Mouse (Mus musculus) heart, embryonic 14.5 days (tissue): ENCODE measurements around the gene Numb. TPM values are rescaled to one million over a fixed set of nuclear protein-coding genes. Genes with fewer than 3 reads are reported as not detected.
"Not testable (repeated sequence)": the region's sequence is repeated elsewhere in the genome, so short reads cannot be mapped to it uniquely, and the experiment has no call there.

Experiments
- ATAC-seq: fragments of 200-750 bp; cut with Nextera tagmentation; 2 replicates; pipeline ENCODE4 v1.8.0; 2017; ENCODE audit warnings: low read depth, moderate TSS enrichment; ENCODE audit not compliant: insufficient number of reproducible peaks, insufficient read depth, low FRiP score
- H3K27ac ChIP-seq, 2 experiments: fragments of 200-500 bp in 1 of 2; fragments of 300-500 bp in 1 of 2; sonication (generic) in 1 of 2; replicated peaks in 1 of 2; 2 replicates each; pipeline ENCODE4 v1.5.1; 2012 to 2014; ENCODE audit warnings: low read depth in 2 of 2, low read length in 2 of 2, control low read depth in 1 of 2, mild to moderate bottlenecking in 1 of 2, mixed read lengths in 1 of 2; ENCODE audit not compliant: control insufficient read depth in 1 of 2, insufficient read depth in 1 of 2
- H3K27me3 ChIP-seq: fragments of 300-500 bp; sonication (generic); 2 replicates; pipeline ENCODE4 v1.6.1; 2014; ENCODE audit warnings: mild to moderate bottlenecking, low read length, control low read depth; ENCODE audit not compliant: control insufficient read depth, insufficient read depth
- H3K36me3 ChIP-seq: fragments of 300-500 bp; sonication (generic); 2 replicates; pipeline ENCODE4 v1.6.1; 2014; ENCODE audit warnings: mild to moderate bottlenecking, control low read depth, low read length, mixed read lengths; ENCODE audit not compliant: control insufficient read depth, insufficient read depth
- H3K4me1 ChIP-seq, 2 experiments: fragments of 200-500 bp in 1 of 2; fragments of 300-500 bp in 1 of 2; sonication (generic) in 1 of 2; 2 replicates each; pipeline ENCODE4 v1.6.1; 2012 to 2014; ENCODE audit warnings: low read length in 2 of 2, control low read depth in 1 of 2, mixed read lengths in 1 of 2; ENCODE audit not compliant: control insufficient read depth in 2 of 2, insufficient read depth in 2 of 2
- H3K4me2 ChIP-seq: fragments of 300-500 bp; sonication (generic); 2 replicates; pipeline ENCODE4 v1.6.1; 2014; ENCODE audit warnings: mild to moderate bottlenecking, low read length
- H3K4me3 ChIP-seq, 2 experiments: fragments of 200-500 bp in 1 of 2; fragments of 300-500 bp in 1 of 2; sonication (generic) in 1 of 2; 2 replicates each; pipeline ENCODE4 v1.5.1; 2012 to 2014; ENCODE audit warnings: low read length in 2 of 2, mild to moderate bottlenecking in 2 of 2, control low read depth in 1 of 2, low read depth in 1 of 2, moderate library complexity in 1 of 2; ENCODE audit not compliant: control insufficient read depth in 1 of 2, insufficient read depth in 1 of 2
- H3K9ac ChIP-seq: fragments of 300-500 bp; sonication (generic); 2 replicates; pipeline ENCODE4 v1.6.1; 2014; ENCODE audit warnings: mild to moderate bottlenecking, low read length
- H3K9me3 ChIP-seq: fragments of 300-500 bp; sonication (generic); 2 replicates; pipeline ENCODE4 v1.6.1; 2016; ENCODE audit warnings: low read length, control low read depth; ENCODE audit not compliant: control insufficient read depth
- WGBS: fragments of 180-500 bp; shearing (Covaris S2); extraction: QIAGEN DNeasy Blood & Tissue Kit; methylation state at CpG from one replicate; pipeline ENCODE4 v1.1.7; 2014; 5-methylcytosine and 5-hydroxymethylcytosine counted together
- polyA plus RNA-seq: library from polyadenylated mRNA; unstranded; fragments of >200 nt; fragmentation: Nextera tagmentation; extraction: Ambion mirVana; gene quantifications from 2 replicates; pipeline ENCODE4 v1.2.1, GENCODE M21; 2014

The Numb gene
- polyA plus RNA-seq, 1 experiment from 2014 or later = 29.9 TPM

DNA sequence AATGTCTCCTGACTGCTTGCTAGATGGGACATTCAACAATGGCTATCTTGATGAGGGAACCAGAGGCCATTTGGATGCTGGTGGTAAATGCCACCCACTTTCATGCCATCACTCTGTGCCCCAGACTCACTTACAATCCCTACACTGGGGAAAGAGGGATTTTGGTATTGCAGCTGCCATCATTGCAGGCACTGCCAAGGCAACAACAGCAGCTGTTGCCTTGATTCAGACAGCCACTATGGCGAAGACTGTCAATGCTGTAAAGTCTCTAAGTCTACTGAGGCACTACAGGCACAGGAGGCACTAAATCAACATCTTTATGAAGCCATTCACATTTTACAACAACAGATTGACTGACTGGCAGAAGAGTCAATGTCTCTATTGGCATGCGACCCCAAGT lies 30.5 kb downstream of the Numb start:
- Histone ChIP-seq H3K4me3 (no peak overlapping the region), H3K9ac (no peak overlapping the region), H3K4me1 (peaks cover 0 to 10% of the 10 kb centered on the region in 2 experiments; a peak in 1 of 4 replicates), H3K27me3 (no peaks in the 10 kb centered on the region), H3K27ac (no peak overlapping the region), H3K9me3 (no peaks in the 10 kb centered on the region), H3K36me3 (peaks cover 20% of the 10 kb centered on the region; the same call in 1 of the 2 replicates), H3K4me2 (no peak overlapping the region)
- WGBS = 96% methylated on average over 2 of the region's 2 CpGs
- no peak for ATAC-seq

DNA sequence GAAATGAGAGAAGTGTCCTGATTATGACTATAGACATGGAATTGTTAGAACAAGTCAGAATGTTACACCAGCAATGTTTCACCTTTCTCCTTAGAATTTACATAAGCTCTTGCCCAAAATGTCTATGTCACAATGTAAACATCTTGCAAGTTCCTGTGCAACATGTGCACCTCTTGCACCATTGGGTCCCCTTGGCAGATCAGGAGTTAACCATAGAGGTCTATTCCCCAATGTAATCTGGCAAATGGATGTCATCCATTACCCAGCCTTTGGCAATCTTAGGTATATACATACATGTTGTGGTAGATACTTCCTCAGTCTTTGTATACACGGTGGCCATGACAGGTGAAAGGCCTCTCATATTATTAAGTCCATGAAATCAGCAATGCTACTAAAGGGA lies 32.6 kb downstream of the Numb start:
- ATAC-seq = no peak; the same call in 1 of the 2 replicates
- Histone ChIP-seq H3K4me1 (peaks cover 0 to 10% of the 10 kb centered on the region in 2 experiments; a peak in 1 of 4 replicates), H3K9me3 (no peaks in the 10 kb centered on the region), H3K36me3 (peaks cover 27% of the 10 kb centered on the region), H3K9ac (no peak overlapping the region), H3K27me3 (no peaks in the 10 kb centered on the region), H3K4me2 (no peak overlapping the region), H3K4me3 (no peak overlapping the region), H3K27ac (no peak overlapping the region)
- 97% methylated on average over 1 of the region's 1 CpGs for WGBS

GRCm38 (mm10) chr12:83885516-83886285 lies 36.0 kb downstream of the Numb start:
- Histone ChIP-seq H3K4me3 (no peak overlapping the region), H3K4me2 (no peak overlapping the region), H3K27ac (no peak overlapping the region), H3K9me3 (no peaks in the 10 kb centered on the region), H3K27me3 (no peaks in the 10 kb centered on the region), H3K4me1 (peaks cover 0 to 13% of the 10 kb centered on the region in 2 experiments; a peak in 1 of 4 replicates), H3K9ac (no peak overlapping the region), H3K36me3 (peaks cover 13% of the 10 kb centered on the region)
- no peak for ATAC-seq
- 91% methylated on average over 7 of the region's 7 CpGs for WGBS

DNA sequence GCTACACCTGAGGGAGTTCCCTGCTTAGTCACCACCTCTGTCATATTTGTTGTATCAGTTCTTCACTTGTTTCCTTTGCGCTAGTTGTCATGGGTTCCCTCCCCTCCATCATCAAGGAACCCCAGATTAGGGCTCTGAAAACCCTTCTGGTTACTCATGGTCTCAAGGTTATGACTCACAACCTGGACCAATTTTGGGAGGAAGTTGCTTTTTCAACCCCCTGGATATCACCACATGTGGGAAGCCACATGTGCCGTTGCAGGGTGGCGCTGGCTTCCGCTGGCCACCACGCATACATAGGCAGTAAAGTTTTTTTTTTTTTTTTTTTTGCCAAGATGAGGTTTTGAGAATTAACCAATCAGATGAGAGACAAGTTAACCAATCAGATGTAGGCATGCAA lies 36.7 kb downstream of the Numb start:
- 99% methylated on average over 5 of the region's 5 CpGs for WGBS
- ATAC-seq, H3K27ac ChIP-seq, H3K4me2 ChIP-seq, H3K9ac ChIP-seq, H3K9me3 ChIP-seq, H3K27me3 ChIP-seq, H3K4me3 ChIP-seq: not testable (repeated sequence)
- Histone ChIP-seq H3K36me3 (peaks cover 13% of the 10 kb centered on the region), H3K4me1 (peaks cover 0 to 13% of the 10 kb centered on the region in 2 experiments; a peak in 1 of 4 replicates)

DNA sequence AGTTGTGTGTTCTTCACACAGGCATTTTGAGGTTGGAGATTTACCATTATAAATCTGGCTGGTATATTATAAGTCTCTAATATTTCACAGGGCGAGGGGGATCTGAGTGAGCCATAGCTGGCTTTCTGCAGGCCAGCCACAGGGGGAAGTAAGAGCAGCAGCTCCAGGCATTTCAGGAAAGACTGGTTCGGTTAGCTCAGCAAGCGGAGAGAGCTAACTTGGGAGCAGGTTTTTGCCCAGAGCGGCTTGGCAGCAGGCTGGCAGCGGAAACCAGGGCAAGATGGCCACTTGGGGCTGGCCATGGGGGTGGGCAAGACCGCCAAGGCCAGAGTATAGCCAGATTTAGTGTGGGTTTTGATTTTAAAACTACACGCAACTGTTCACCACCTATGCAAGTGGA lies 39.2 kb downstream of the Numb start:
- peaks cover 13% of the 10 kb centered on the region for H3K36me3 ChIP-seq
- H3K9ac ChIP-seq = no peak overlapping the region
- no peak overlapping the region for H3K27ac ChIP-seq
- no peaks in the 10 kb centered on the region for H3K27me3 ChIP-seq
- H3K9me3 ChIP-seq = no peaks in the 10 kb centered on the region
- H3K4me2 ChIP-seq = no peak overlapping the region
- ATAC-seq = no peak
- H3K4me1 ChIP-seq = 0 out of 4 replicates have a peak, but pooled peaks cover 0 to 3% of the 10 kb centered on the region in 2 experiments
- WGBS = 91% methylated on average over 7 of the region's 7 CpGs
- no peak overlapping the region for H3K4me3 ChIP-seq

- H3K4me2 ChIP-seq = no peak overlapping the region
- WGBS = 90% methylated on average over 3 of the region's 3 CpGs
- no peaks in the 10 kb centered on the region for H3K27me3 ChIP-seq
- H3K4me3 ChIP-seq = no peak overlapping the region
- H3K9me3 ChIP-seq = no peaks in the 10 kb centered on the region
- H3K9ac ChIP-seq = no peak overlapping the region
- 0 out of 4 replicates have a peak, but pooled peaks cover 0 to 3% of the 10 kb centered on the region in 2 experiments for H3K4me1 ChIP-seq
- ATAC-seq = no peak
- H3K36me3 ChIP-seq = peaks cover 13% of the 10 kb centered on the region
- no peak overlapping the region for H3K27ac ChIP-seq
These were observed 39.6 kb downstream of the Numb start for GRCm38 (mm10) chr12:83882088-83882487.

GRCm38 (mm10) chr12:83880913-83881312 lies 40.8 kb downstream of the Numb start:
- Histone ChIP-seq H3K36me3 (peaks cover 20% of the 10 kb centered on the region), H3K4me1 (0 out of 4 replicates have a peak, but pooled peaks cover 0 to 3% of the 10 kb centered on the region in 2 experiments), H3K9ac (no peak overlapping the region), H3K9me3 (no peaks in the 10 kb centered on the region), H3K27me3 (no peaks in the 10 kb centered on the region), H3K4me2 (no peak overlapping the region), H3K4me3 (no peak overlapping the region), H3K27ac (no peak overlapping the region)
- no peak for ATAC-seq
- 84% methylated on average over 2 of the region's 2 CpGs for WGBS
